Mouse (Mus musculus): Measurements from ENCODE around the gene Itpkc. TPM values are rescaled to one million over a fixed set of nuclear protein-coding genes. Genes with fewer than 3 reads are reported as not detected.
A peak's percentile ranks its signal among the peaks of the same experiment; 100 is the strongest.

The Itpkc gene
- 8.9 and 9.3 TPM in 2 replicates for polyA plus RNA-seq (2014; fragmentation: Nextera tagmentation; extraction: Ambion mirVana)

- no peaks in the 10 kb centered on the region for H3K27me3 ChIP-seq (replicated peaks; ENCODE audit: control insufficient read depth, insufficient read depth, low read length)
- WGBS: under 1% methylated on average over 49 of the region's 49 CpGs
- ATAC-seq (replicated peaks; ENCODE audit: low FRiP score, low TSS enrichment, low read depth) (peak; percentile 76), DNase-seq (ENCODE audit: low spot score) (peak; percentile 96)
- H3K9me3 ChIP-seq (ENCODE audit: control insufficient read depth, low read length): no peaks in the 10 kb centered on the region
- peak within 1 kb of the TSS; percentile 85 for H3K27ac ChIP-seq (ENCODE audit: low read depth)
- H3K9ac ChIP-seq (ENCODE audit: low read length): peak within 1 kb of the TSS; percentile 85
- H3K36me3 ChIP-seq (ENCODE audit: control insufficient read depth, insufficient read depth, low read length): no peaks in the 10 kb centered on the region
- H3K4me1 ChIP-seq (replicated peaks; ENCODE audit: control insufficient read depth, insufficient read depth, low read length): peaks cover 44% of the 10 kb centered on the region
- H3K4me3 ChIP-seq (ENCODE audit: low read depth, low read length): peak within 1 kb of the TSS; percentile 84
- H3K4me2 ChIP-seq (ENCODE audit: low read length): peak within 1 kb of the TSS; percentile 77
Measured at GRCm38 (mm10) chr7:27228281-27228821, at the start of gene Itpkc. Itpkc (minus strand) TSS chr7:27228661.

- DNase-seq (ENCODE audit: low spot score) (no peak), ATAC-seq (replicated peaks; ENCODE audit: low FRiP score, low TSS enrichment, low read depth) (no peak)
- H3K9ac ChIP-seq (ENCODE audit: low read length): no peak overlapping the region
- H3K36me3 ChIP-seq (ENCODE audit: control insufficient read depth, insufficient read depth, low read length): peaks cover 75% of the 10 kb centered on the region
- no peak overlapping the region for H3K27ac ChIP-seq (ENCODE audit: low read depth)
- 88% methylated on average over 3 of the region's 3 CpGs for WGBS
- no peaks in the 10 kb centered on the region for H3K9me3 ChIP-seq (ENCODE audit: control insufficient read depth, low read length)
- H3K4me3 ChIP-seq (ENCODE audit: low read depth, low read length): no peak overlapping the region
- H3K27me3 ChIP-seq (replicated peaks; ENCODE audit: control insufficient read depth, insufficient read depth, low read length): no peaks in the 10 kb centered on the region
- no peak overlapping the region for H3K4me2 ChIP-seq (ENCODE audit: low read length)
- H3K4me1 ChIP-seq (replicated peaks; ENCODE audit: control insufficient read depth, insufficient read depth, low read length): no peaks in the 10 kb centered on the region
Measured at GRCm38 (mm10) chr7:27277191-27277590, 48.7 kb upstream of the Itpkc start.

- ATAC-seq (replicated peaks; ENCODE audit: low FRiP score, low TSS enrichment, low read depth) (0 out of 2 replicates have a peak, but pooled peaks have one; percentile 21), DNase-seq (ENCODE audit: low spot score) (no peak)
- 56% methylated on average over 7 of the region's 7 CpGs for WGBS
- Histone ChIP-seq H3K9ac (ENCODE audit: low read length) (no peak overlapping the region), H3K4me2 (ENCODE audit: low read length) (no peak overlapping the region), H3K4me3 (ENCODE audit: low read depth, low read length) (no peak overlapping the region), H3K9me3 (ENCODE audit: control insufficient read depth, low read length) (0 out of 2 replicates have a peak, but pooled peaks cover 2% of the 10 kb centered on the region), H3K27me3 (replicated peaks; ENCODE audit: control insufficient read depth, insufficient read depth, low read length) (no peaks in the 10 kb centered on the region), H3K4me1 (replicated peaks; ENCODE audit: control insufficient read depth, insufficient read depth, low read length) (no peaks in the 10 kb centered on the region), H3K27ac (ENCODE audit: low read depth) (no peak overlapping the region), H3K36me3 (ENCODE audit: control insufficient read depth, insufficient read depth, low read length) (peaks cover 79% of the 10 kb centered on the region)
Measured at GRCm38 (mm10) chr7:27276021-27276420, 47.6 kb upstream of the Itpkc start.

GRCm38 (mm10) chr7:27274916-27275315 lies 46.5 kb upstream of the Itpkc start:
- Histone ChIP-seq H3K27me3 (replicated peaks; ENCODE audit: control insufficient read depth, insufficient read depth, low read length) (no peaks in the 10 kb centered on the region), H3K4me1 (replicated peaks; ENCODE audit: control insufficient read depth, insufficient read depth, low read length) (no peaks in the 10 kb centered on the region), H3K9me3 (ENCODE audit: control insufficient read depth, low read length) (0 out of 2 replicates have a peak, but pooled peaks cover 2% of the 10 kb centered on the region), H3K4me3 (ENCODE audit: low read depth, low read length) (no peak overlapping the region), H3K27ac (ENCODE audit: low read depth) (no peak overlapping the region), H3K9ac (ENCODE audit: low read length) (no peak overlapping the region), H3K36me3 (ENCODE audit: control insufficient read depth, insufficient read depth, low read length) (peaks cover 75% of the 10 kb centered on the region), H3K4me2 (ENCODE audit: low read length) (no peak overlapping the region)
- WGBS: 84% methylated on average over 4 of the region's 4 CpGs
- ATAC-seq (replicated peaks; ENCODE audit: low FRiP score, low TSS enrichment, low read depth) (no peak), DNase-seq (ENCODE audit: low spot score) (no peak)

GRCm38 (mm10) chr7:27273739-27274351 lies 45.4 kb upstream of the Itpkc start:
- H3K4me1 ChIP-seq (replicated peaks; ENCODE audit: control insufficient read depth, insufficient read depth, low read length): no peaks in the 10 kb centered on the region
- no peak overlapping the region for H3K4me2 ChIP-seq (ENCODE audit: low read length)
- H3K9ac ChIP-seq (ENCODE audit: low read length): no peak overlapping the region
- 0 out of 2 replicates have a peak, but pooled peaks cover 2% of the 10 kb centered on the region for H3K9me3 ChIP-seq (ENCODE audit: control insufficient read depth, low read length)
- no peaks in the 10 kb centered on the region for H3K27me3 ChIP-seq (replicated peaks; ENCODE audit: control insufficient read depth, insufficient read depth, low read length)
- ATAC-seq (replicated peaks; ENCODE audit: low FRiP score, low TSS enrichment, low read depth): 0 out of 2 replicates have a peak, but pooled peaks have one; percentile 7
- 45% methylated on average over 32 of the region's 32 CpGs for WGBS
- H3K27ac ChIP-seq (ENCODE audit: low read depth): no peak overlapping the region
- H3K36me3 ChIP-seq (ENCODE audit: control insufficient read depth, insufficient read depth, low read length): peaks cover 77% of the 10 kb centered on the region
- no peak for DNase-seq (ENCODE audit: low spot score)
- no peak overlapping the region for H3K4me3 ChIP-seq (ENCODE audit: low read depth, low read length)

GRCm38 (mm10) chr7:27271423-27271822 lies 43.0 kb upstream of the Itpkc start:
- H3K27ac ChIP-seq (ENCODE audit: low read depth): no peak overlapping the region
- H3K27me3 ChIP-seq (replicated peaks; ENCODE audit: control insufficient read depth, insufficient read depth, low read length): no peaks in the 10 kb centered on the region
- H3K4me3 ChIP-seq (ENCODE audit: low read depth, low read length): no peak overlapping the region
- no peak overlapping the region for H3K4me2 ChIP-seq (ENCODE audit: low read length)
- 0 out of 2 replicates have a peak, but pooled peaks cover 2% of the 10 kb centered on the region for H3K9me3 ChIP-seq (ENCODE audit: control insufficient read depth, low read length)
- H3K9ac ChIP-seq (ENCODE audit: low read length): no peak overlapping the region
- 87% methylated on average over 8 of the region's 8 CpGs for whole genome bisulfite sequencing
- H3K36me3 ChIP-seq (ENCODE audit: control insufficient read depth, insufficient read depth, low read length): peaks cover 70% of the 10 kb centered on the region
- ATAC-seq (replicated peaks; ENCODE audit: low FRiP score, low TSS enrichment, low read depth): no peak
- DNase-seq (ENCODE audit: low spot score): no peak
- no peaks in the 10 kb centered on the region for H3K4me1 ChIP-seq (replicated peaks; ENCODE audit: control insufficient read depth, insufficient read depth, low read length)

- 74% methylated on average over 20 of the region's 20 CpGs for WGBS
- DNase-seq (ENCODE audit: low spot score) (no peak), ATAC-seq (replicated peaks; ENCODE audit: low FRiP score, low TSS enrichment, low read depth) (no peak)
- Histone ChIP-seq H3K4me1 (replicated peaks; ENCODE audit: control insufficient read depth, insufficient read depth, low read length) (no peaks in the 10 kb centered on the region), H3K9ac (ENCODE audit: low read length) (no peak overlapping the region), H3K9me3 (ENCODE audit: control insufficient read depth, low read length) (0 out of 2 replicates have a peak, but pooled peaks cover 2% of the 10 kb centered on the region), H3K4me2 (ENCODE audit: low read length) (no peak overlapping the region), H3K36me3 (ENCODE audit: control insufficient read depth, insufficient read depth, low read length) (peaks cover 71% of the 10 kb centered on the region), H3K27ac (ENCODE audit: low read depth) (no peak overlapping the region), H3K4me3 (ENCODE audit: low read depth, low read length) (no peak overlapping the region), H3K27me3 (replicated peaks; ENCODE audit: control insufficient read depth, insufficient read depth, low read length) (no peaks in the 10 kb centered on the region)
Measured at GRCm38 (mm10) chr7:27266515-27267128, 38.2 kb upstream of the Itpkc start.

- Histone ChIP-seq H3K4me1 (replicated peaks; ENCODE audit: control insufficient read depth, insufficient read depth, low read length) (peaks cover 7% of the 10 kb centered on the region; the same call in 1 of the 2 replicates), H3K4me2 (ENCODE audit: low read length) (no peak overlapping the region), H3K27me3 (replicated peaks; ENCODE audit: control insufficient read depth, insufficient read depth, low read length) (no peaks in the 10 kb centered on the region), H3K9ac (ENCODE audit: low read length) (no peak overlapping the region), H3K36me3 (ENCODE audit: control insufficient read depth, insufficient read depth, low read length) (peaks cover 58% of the 10 kb centered on the region), H3K9me3 (ENCODE audit: control insufficient read depth, low read length) (no peaks in the 10 kb centered on the region), H3K4me3 (ENCODE audit: low read depth, low read length) (no peak overlapping the region), H3K27ac (ENCODE audit: low read depth) (no peak overlapping the region)
- DNase-seq (ENCODE audit: low spot score) (no peak), ATAC-seq (replicated peaks; ENCODE audit: low FRiP score, low TSS enrichment, low read depth) (no peak)
- WGBS: 91% methylated on average over 12 of the region's 12 CpGs
Measured at GRCm38 (mm10) chr7:27264761-27265160, 36.3 kb upstream of the Itpkc start.
